Mouse (Mus musculus): ENCODE measurements around the gene Rhog. TPM values are rescaled to one million over a fixed set of nuclear protein-coding genes. Genes with fewer than 3 reads are reported as not detected.
A peak's percentile ranks its signal among the peaks of the same experiment; 100 is the strongest.

Gene Rhog
- total RNA-seq, 2 experiments from 2014 or later = 24.8 to 30.5 TPM

- no peak for DNase-seq (ENCODE audit: low spot score)
- intact Hi-C loops (cut with DNase I) = no loop called here
These were observed 29.8 kb downstream of the Rhog start for GRCm38 (mm10) chr7:102226051-102226450.

DNA sequence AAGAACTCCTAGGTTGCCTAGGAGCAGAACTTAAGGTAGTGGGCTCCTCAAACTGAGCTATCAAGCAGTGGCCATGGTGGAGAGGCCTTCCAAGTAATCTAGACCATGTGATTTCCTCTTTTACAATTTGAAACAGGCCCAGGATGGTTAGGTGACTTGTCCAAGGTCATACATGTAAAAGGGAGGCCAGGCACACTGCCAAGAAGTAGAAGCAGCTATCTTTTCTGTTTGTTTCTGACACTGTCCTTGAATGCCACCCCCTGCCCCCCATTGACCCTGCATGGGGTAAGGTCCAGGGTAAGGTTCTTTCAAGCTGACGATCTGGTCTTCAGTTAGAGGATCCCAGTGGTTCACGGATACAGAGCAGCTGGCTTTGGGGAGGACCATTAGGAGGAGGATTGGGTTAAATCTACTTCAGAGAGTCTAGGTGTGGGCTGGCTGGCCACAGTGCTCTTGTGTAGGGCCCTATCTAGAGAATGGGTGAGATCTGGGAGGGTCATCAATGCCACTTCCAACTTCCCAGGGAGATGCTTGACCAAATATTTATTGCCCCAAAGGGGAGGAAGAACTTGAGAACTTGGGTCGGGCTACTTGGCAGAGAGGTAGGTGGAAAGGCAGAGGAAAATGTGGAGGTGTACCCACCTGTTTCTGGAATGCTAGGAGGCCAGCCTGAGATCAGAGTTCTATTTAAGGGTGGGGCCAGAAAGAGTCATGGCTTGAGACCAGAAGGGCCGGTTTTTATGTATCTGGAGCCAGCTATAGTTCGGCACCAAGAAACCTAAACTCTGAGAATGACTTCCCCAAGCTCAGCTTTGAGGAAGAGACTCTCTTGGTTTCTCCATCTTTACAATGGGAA is 31.7 kb downstream of the Rhog start:
- intact Hi-C loops (cut with DNase I) = no loop called here
- DNase-seq (ENCODE audit: low spot score) = no peak

DNA sequence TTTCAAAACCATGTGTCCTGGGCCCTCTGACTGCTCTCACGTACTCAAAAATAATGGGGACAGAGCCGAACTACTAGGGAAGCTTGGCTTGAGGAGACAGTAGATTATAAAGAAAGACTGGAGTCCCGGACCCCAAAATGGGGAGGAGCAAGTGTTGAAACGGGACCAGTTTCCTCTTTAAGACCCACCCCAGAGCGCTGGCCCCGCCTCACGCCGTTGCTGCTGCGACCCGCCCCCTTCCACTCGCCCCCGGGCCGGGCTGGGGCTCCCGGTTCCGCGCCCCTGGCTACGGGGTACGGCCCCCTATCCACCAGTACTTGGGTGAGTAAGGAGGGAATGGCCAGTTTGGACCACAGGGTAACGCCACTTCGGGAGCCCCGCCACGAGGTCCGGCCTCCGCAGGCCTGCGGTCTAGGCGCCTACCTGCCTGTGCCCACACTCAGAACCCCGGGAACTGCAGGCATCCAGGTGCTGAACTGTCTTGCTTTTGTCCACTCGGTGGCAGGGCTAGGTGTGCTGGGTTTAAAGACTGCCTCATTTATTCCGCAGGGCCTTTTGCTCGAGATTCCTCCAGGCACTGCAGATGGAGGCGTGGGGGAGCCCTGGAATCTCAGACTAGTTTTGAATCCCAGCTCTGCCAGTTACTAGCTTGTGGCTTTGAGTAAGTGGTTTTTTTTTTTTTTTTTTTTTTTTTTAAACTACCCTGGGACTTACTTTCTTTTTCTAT is 32.9 kb downstream of the Rhog start:
- DNase-seq (ENCODE audit: low spot score) = peak; percentile 55
- intact Hi-C loops (cut with DNase I) = loop anchor here (1.0 kb wide), 1 partner anchor 27 kb away; no protein-coding TSS in a partner anchor

- intact Hi-C loops (cut with DNase I) = loop anchor here (1.0 kb wide), 1 partner anchor 28 kb away; no protein-coding TSS in a partner anchor
- DNase-seq (ENCODE audit: low spot score) = no peak
These were observed 33.5 kb downstream of the Rhog start for GRCm38 (mm10) chr7:102222336-102222735.

DNA sequence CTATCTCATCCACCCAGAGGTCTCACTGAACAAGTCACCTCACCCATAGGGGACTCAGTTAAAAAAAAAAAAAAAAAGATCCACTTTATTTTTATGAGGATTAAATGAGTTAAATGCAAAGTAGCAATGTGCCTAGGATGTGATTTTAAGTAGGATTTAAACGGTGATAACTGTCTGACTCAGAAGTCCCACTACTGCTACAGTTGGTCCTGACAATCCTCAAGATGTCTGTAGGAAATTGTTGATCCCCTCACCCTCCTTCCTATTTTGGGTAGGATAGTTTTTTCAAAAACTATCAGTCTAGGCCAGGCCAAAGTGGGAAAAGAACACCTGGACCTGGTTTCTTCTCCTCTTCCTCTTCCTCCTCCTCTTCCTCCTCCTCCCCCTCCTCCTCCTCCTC is 34.0 kb downstream of the Rhog start:
- intact Hi-C loops (cut with DNase I) = loop anchor here (1.0 kb wide), 1 partner anchor 28 kb away; no protein-coding TSS in a partner anchor

DNA sequence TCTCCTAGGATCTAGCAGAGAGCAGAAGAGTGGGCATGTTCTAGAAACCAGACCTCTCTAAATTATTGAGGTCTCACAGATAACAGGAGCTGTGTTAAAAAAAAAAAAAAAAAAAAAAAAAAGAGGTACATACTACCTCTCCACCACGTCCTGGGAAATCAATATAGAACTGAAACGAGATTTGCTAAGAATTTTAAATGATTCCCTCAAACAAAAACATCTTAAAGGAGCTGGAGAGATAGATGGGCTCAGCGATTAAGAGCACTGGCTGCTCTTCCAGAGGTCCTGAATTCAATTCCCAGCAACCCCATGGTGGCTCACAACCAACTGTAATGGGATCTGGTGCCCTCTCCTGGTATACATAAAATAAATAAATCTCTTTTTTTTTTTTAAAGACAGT is 44.8 kb downstream of the Rhog start:
- intact Hi-C loops (cut with DNase I) = loop anchor here (5.0 kb wide), 1 partner anchor 36 kb away; no protein-coding TSS in a partner anchor
- no peak for DNase-seq (ENCODE audit: low spot score)

More for the DNA sequence above, 34.0 kb downstream of the Rhog start:
- DNase-seq (ENCODE audit: low spot score) = no peak

- peak; percentile 98 for DNase-seq (ENCODE audit: low spot score)
- intact Hi-C loops (cut with DNase I) = loop anchor here (5.0 kb wide), 1 partner anchor 37 kb away; no protein-coding TSS in a partner anchor
These were observed 45.8 kb downstream of the Rhog start, which contains the start of the genes Nup98 and Pgap2 for GRCm38 (mm10) chr7:102209756-102210721. Gene Nup98, minus strand, starts transcription at chr7:102210176. Gene Pgap2, plus strand, starts transcription at chr7:102210208.

- intact Hi-C loops (cut with DNase I) = no loop called here
- DNase-seq (ENCODE audit: low spot score) = no peak
These were observed 47.0 kb downstream of the Rhog start for GRCm38 (mm10) chr7:102208806-102209363.

DNA sequence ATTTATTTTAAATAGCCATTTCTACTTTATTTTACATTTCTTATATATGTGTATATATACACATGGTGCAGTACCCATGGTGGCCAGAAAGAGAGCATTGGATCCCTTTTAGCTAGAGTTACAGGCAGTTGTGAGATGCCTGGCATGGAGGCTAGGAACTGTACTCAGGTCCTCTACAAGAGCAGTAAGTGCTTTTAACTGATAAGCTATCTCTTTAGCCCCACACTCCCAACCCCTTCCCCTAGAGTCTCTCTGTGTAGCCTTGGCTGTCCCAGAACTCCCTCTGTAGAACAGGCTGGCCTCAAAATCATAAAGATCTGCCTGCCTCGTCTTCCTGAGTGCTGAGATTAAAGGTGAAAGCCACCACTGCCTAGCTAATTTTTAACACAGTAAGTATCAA is 50.2 kb downstream of the Rhog start:
- intact Hi-C loops (cut with DNase I) = no loop called here
- DNase-seq (ENCODE audit: low spot score) = no peak

GRCm38 (mm10) chr7:102204296-102204857 is 51.5 kb downstream of the Rhog start:
- DNase-seq (ENCODE audit: low spot score) = no peak
- intact Hi-C loops (cut with DNase I) = loop anchor here (5.0 kb wide), 1 partner anchor 213 kb away; no protein-coding TSS in a partner anchor

DNA sequence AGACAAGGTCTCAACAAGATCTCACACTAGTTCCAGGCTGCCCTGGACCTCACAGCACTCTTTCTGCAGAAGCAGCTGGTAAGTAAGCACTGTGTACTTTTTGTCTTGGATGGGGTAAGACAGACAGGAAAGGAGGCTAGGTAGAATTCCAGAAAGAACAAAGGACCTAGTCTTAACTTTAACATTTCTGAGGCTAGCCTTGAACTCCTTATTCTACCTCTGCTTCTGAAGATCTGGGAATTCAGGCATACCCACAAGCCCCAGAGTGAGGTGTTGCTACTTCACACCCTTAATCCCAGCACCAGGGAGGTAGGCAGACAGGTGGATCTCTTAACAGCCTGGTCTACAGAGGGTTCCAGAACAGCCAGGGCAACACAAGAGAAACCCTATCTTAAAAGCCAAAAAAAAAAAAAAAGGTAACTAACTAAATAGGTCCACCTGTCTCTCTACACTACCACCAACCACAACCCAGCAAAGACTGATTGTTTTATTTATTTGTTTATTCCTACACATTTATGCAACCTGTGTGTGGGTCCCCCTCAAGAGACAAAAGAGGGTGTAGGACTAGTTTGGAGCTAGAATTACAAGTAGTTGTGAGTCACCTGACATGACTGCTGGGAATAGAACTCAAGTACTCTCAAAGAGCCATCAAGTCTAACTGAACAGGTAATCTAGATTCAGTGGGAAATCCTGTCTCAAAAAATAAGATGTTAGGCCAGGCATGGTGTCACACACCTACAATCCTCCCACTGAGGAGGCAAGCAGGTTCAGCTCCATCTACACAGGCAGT is 54.7 kb downstream of the Rhog start:
- intact Hi-C loops (cut with DNase I) = loop anchor here (5.0 kb wide), 1 partner anchor 216 kb away; no protein-coding TSS in a partner anchor
- DNase-seq (ENCODE audit: low spot score) = no peak

- intact Hi-C loops (cut with DNase I) = loop anchor here (5.0 kb wide), 1 partner anchor 217 kb away; no protein-coding TSS in a partner anchor
- DNase-seq (ENCODE audit: low spot score) = no peak
These were observed 55.3 kb downstream of the Rhog start for GRCm38 (mm10) chr7:102200576-102200975.

DNA sequence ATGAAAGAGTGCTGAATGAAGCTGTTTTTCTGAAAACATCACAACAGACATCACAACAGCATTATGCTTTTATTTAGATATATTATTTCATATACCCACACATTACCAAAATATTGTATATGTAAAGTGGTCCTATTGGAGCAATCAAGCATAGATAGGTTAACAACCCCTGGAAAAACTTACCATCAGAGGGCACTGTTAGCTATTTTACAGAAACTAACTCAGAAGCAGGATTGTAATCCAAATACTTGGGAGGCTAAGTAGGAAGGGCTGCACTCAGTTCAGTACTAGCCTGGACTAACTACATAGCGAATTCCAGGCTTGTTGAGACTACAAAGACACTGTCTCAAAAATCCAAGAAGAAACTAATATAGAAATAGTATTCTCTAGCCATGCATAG is 63.5 kb downstream of the Rhog start:
- no peak for DNase-seq (ENCODE audit: low spot score)

More for the DNA sequence above, 63.5 kb downstream of the Rhog start:
- intact Hi-C loops (cut with DNase I) = loop anchor here (2.0 kb wide), 1 partner anchor 58 kb away; no protein-coding TSS in a partner anchor

Other genes with a start within 250 kb of the Rhog start
- 1 to 10 TPM; 6.5 to 6.8 TPM for gene Il18bp, start 237.4 kb downstream of the Rhog start, total RNA-seq (2021)
- gene Rnf121, start 190.6 kb downstream of the Rhog start, total RNA-seq (2021) = 10 to 100 TPM; 20.9 to 22.8 TPM
- 1 to 10 TPM; 9.4 to 9.6 TPM for gene Xndc1, start 190.5 kb downstream of the Rhog start, total RNA-seq (2021)
- gene Xntrpc, start 190.3 kb downstream of the Rhog start, total RNA-seq (2021) = under 1 TPM; 0.91 to 0.92 TPM
- under 1 TPM; 0.11 to 0.47 TPM for gene Trpc2, start 172.9 kb downstream of the Rhog start, total RNA-seq (2021)
- 100 to 1,000 TPM; 203 to 252 TPM for gene Art1, start 154.3 kb downstream of the Rhog start, total RNA-seq (2021)
- 10 to 100 TPM; 10.5 to 14.3 TPM for gene Art5, start 146.6 kb downstream of the Rhog start, total RNA-seq (2021)
- gene Chrna10, start 139.2 kb downstream of the Rhog start, total RNA-seq (2021) = not detected
- gene Nup98, start 45.9 kb downstream of the Rhog start, total RNA-seq (2021) = 10 to 100 TPM; 29.0 to 32.5 TPM
- 10 to 100 TPM; 58.8 to 68.0 TPM for gene Pgap2, start 45.8 kb downstream of the Rhog start, total RNA-seq (2021)
- 10 to 100 TPM; 21.6 to 21.8 TPM for gene Stim1, start 11.8 kb upstream of the Rhog start, total RNA-seq (2021)
- 10 to 100 TPM in 1 of 2 experiments, 1 to 10 TPM in 1; 8.4 to 11.5 TPM for gene Rrm1, start 185.6 kb upstream of the Rhog start, total RNA-seq (2021)
- gene Olfr543, start 225.6 kb upstream of the Rhog start, total RNA-seq (2021) = not detected
- not detected for gene Olfr544, start 232.3 kb upstream of the Rhog start, total RNA-seq (2021)
- gene Olfr545, start 243.5 kb upstream of the Rhog start, total RNA-seq (2021) = not detected

All from heart, postnatal 25 days (tissue).